12 mouse cellular contexts compared by ENCODE assay signal in genomic region chr9:114907509-114907908, GRCm38 (mm10). TPM values are rescaled to one million over a fixed set of nuclear protein-coding genes. Genes with fewer than 3 reads are reported as not detected.
DNase-seq lines count a peak whose midpoint lies in the region; ATAC-seq and TF ChIP-seq lines count a peak whose summit lies in the region.
"Had no signal": no experiment of that assay in that cellular context is flagged by ENCODE, and none has a peak within 500 bp of the region (broad histone marks: within the 10 kb centered on the region; RNA-seq: fewer than 3 reads in every experiment).

No protein-coding gene starts in this region.

- 66% methylated on average over 7 of the region's 7 CpGs for WGBS in kidney, embryonic 14.5 days
- 63% methylated on average over 7 of the region's 7 CpGs for WGBS in heart, embryonic 16.5 days

- H3K36me3 ChIP-seq in kidney, embryonic 14.5 days (ENCODE audit: control insufficient read depth, insufficient read depth, low read length), result peaks cover 4% of the 10 kb centered on the region; the same call in 1 of the 2 replicates
- peaks cover 8% of the 10 kb centered on the region for H3K36me3 ChIP-seq in heart, embryonic 16.5 days (ENCODE audit: control insufficient read depth, insufficient read depth)

- no peak overlapping the region for H3K27ac ChIP-seq in kidney, embryonic 14.5 days (ENCODE audit: low read depth, low read length)
- peak overlapping the region; percentile 36; the same call in 1 of the 2 replicates for H3K27ac ChIP-seq in heart, embryonic 16.5 days (ENCODE audit: low read length)
- H3K27ac ChIP-seq in left cerebral cortex, adult 2 months, result no peak overlapping the region
- H3K27ac ChIP-seq: layer of hippocampus, adult 2 months had no signal

- no peaks in the 10 kb centered on the region for H3K27me3 ChIP-seq in kidney, embryonic 14.5 days (ENCODE audit: control insufficient read depth, insufficient read depth, low read length)
- H3K27me3 ChIP-seq in heart, embryonic 16.5 days (ENCODE audit: control insufficient read depth, insufficient read depth, low read length), result no peaks in the 10 kb centered on the region
- H3K27me3 ChIP-seq: megakaryocyte, embryonic 14.5 days had no signal

- peak; percentile 38 for DNase-seq in kidney, adult 11 months
- peak; percentile 28 for DNase-seq in heart, adult 8-10 months (ENCODE audit: low spot score)
- DNase-seq in kidney, postnatal 14 days, result peak; percentile 66
- no peak for DNase-seq in left cerebral cortex, adult 2 months (ENCODE audit: extremely low spot score in 1 of 2, low spot score in 2 of 2)
- no peak for DNase-seq in spleen, postnatal 4 days (ENCODE audit: low spot score in 2 of 2)
- DNase-seq: cerebellum, adult 9-10 months; embryo, embryonic 11 days; thymus, postnatal 25 days had no signal

- H3K4me3 ChIP-seq in kidney, embryonic 14.5 days (ENCODE audit: low read length), result no peak overlapping the region
- H3K4me3 ChIP-seq in heart, embryonic 16.5 days (ENCODE audit: low read length), result no peak overlapping the region
- no peak overlapping the region for H3K4me3 ChIP-seq in left cerebral cortex, adult 2 months
- H3K4me3 ChIP-seq: layer of hippocampus, adult 2 months; megakaryocyte, embryonic 14.5 days had no signal

- H3K4me1 ChIP-seq in kidney, embryonic 14.5 days (ENCODE audit: control insufficient read depth, insufficient read depth, low read length), result no peaks in the 10 kb centered on the region
- H3K4me1 ChIP-seq in heart, embryonic 16.5 days (ENCODE audit: control insufficient read depth, insufficient read depth, low read length), result no peaks in the 10 kb centered on the region

- H3K9ac ChIP-seq in kidney, embryonic 14.5 days (ENCODE audit: low read depth, low read length), result no peak overlapping the region
- no peak overlapping the region for H3K9ac ChIP-seq in heart, embryonic 16.5 days (ENCODE audit: low read length)

- no peak for TF ChIP-seq CTCF in left cerebral cortex, adult 2 months (IDR thresholded peaks at IDR 0.05)

- no peak overlapping the region for H3K4me2 ChIP-seq in kidney, embryonic 14.5 days (replicated peaks; ENCODE audit: low read depth, low read length)
- H3K4me2 ChIP-seq in heart, embryonic 16.5 days (ENCODE audit: low read depth, low read length), result no peak overlapping the region

- intact Hi-C loops in left cerebral cortex, adult 2 months (cut with DNase I), result no loop called here

- ATAC-seq in kidney, embryonic 14.5 days (ENCODE audit: low FRiP score, low TSS enrichment), result no peak
- ATAC-seq in heart, embryonic 16.5 days (replicated peaks; ENCODE audit: extremely low read depth, insufficient read depth, low FRiP score), result peak; percentile 61

- no peaks in the 10 kb centered on the region for H3K9me3 ChIP-seq in kidney, embryonic 14.5 days (ENCODE audit: control insufficient read depth, low read length)
- no peaks in the 10 kb centered on the region for H3K9me3 ChIP-seq in heart, embryonic 16.5 days (replicated peaks; ENCODE audit: control insufficient read depth, low read length)
- H3K9me3 ChIP-seq: megakaryocyte, embryonic 14.5 days had no signal

RNA-seq across cellular contexts. Expression of gene Gpd1l, which starts 26.3 kb away (rescaled TPM):
- 6.6 and 15.2 TPM in 2 replicates for polyA plus RNA-seq in kidney, embryonic 14.5 days (2014; fragmentation: Nextera tagmentation; extraction: Ambion mirVana)
- 10 to 100 TPM; 39.7 to 41.2 (median 40.2) TPM for total RNA-seq in heart, adult 8-10 months (2022)
- 18.0 and 19.5 TPM in 2 replicates for polyA plus RNA-seq in heart, embryonic 16.5 days (2015; fragmentation: Nextera tagmentation; extraction: Ambion mirVana)
- total RNA-seq in left cerebral cortex, adult 2 months (2021), result 10 to 100 TPM; 82.0 to 88.7 TPM

Comparison
In these comparisons a context has a peak if more than half of its experiments do, and no peak if none do; other contexts are left out.
1. DNase-seq: peak in kidney, adult 11 months (single experiment), heart, adult 8-10 months (single experiment) and kidney, postnatal 14 days (single experiment); none in left cerebral cortex, adult 2 months (0 of 2) and spleen, postnatal 4 days (0 of 2).